Mouse (Mus musculus) naive thymus-derived CD4-positive, alpha-beta T cell, adult 2 months (primary cell): ENCODE data around the gene G0s2.

ENCODE experiments used
- DNase-seq: peaks from one replicate; pipeline ENCODE4 v3.0.0-alpha.2; 2011; ENCODE audit warnings: low read depth

G0s2 gene

GRCm38 (mm10) chr1:193252616-193253015, 20.4 kb downstream of the G0s2 start:
- DNase-seq: no peak

GRCm38 (mm10) chr1:193251386-193251785, 21.6 kb downstream of the G0s2 start:
- DNase-seq: no peak

DNA sequence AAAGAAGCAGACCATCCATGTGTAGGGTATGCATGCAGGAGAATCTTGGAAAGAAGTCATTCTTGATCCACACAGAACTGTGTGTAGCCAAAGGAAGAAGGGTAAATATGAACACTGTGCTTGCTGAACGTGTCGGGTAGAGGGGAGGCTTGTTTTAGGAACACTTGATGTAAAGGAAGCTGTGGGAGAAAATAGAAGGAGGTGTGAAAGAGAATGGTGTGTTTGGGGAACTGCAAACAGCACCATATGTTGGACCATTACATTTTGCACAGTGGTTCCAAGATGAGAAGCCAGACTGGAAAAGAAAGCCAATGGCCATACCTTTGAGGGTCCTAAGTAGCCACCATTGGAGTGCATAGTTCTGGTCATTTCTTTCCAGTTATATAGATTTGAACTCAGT, 23.0 kb downstream of the G0s2 start:
- no peak for DNase-seq

GRCm38 (mm10) chr1:193244235-193244634, 28.8 kb downstream of the G0s2 start:
- no peak for DNase-seq

DNA sequence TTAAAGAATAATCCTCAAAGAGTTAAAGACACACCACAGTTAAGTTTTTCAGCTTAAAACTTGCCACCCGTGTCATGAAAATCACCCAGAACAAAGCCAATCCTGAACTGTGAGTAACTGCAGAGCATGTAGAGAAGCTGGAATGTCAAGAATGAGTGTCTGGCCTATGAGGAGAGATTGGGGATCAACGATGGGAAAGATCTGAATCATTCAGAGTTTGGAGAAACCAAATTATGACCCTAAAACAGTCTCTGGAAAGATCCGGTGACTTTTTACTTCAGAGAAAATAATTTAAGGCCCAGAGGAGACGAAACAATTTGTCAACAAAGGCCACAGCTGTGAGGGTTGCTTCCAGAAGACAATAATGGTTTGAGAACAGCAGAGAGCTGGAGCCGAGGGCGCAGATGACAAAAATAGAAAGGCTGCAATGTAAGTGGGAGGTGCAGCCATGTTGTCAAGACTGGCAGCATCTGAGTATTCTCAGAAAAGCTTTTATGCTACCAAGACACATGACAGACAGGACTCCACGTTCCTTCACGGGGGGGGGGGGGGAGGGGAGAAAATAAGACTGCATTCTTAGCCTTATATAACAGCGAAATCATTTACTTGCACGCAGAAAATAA, 29.3 kb downstream of the G0s2 start:
- DNase-seq: no peak

GRCm38 (mm10) chr1:193242863-193243262, 30.2 kb downstream of the G0s2 start:
- DNase-seq: no peak

DNA sequence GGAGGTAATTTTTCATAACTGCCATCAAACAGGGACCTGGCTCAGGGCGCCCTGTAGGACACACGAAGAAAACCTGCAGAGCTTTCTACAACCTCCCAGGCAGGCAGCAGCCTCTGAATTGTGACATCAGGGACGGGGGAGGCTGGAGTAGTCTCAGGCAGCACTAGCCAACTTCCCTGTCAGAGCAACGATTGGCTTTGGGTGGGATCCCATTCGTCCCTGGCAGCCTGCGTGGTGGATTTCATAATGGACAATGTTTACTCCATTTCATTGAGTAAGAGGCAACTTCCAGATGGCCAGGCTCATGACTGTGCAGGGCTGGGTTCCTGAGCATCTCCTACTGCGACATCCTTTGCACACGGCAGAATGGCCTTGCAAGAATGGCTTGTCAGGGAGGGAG, 30.8 kb downstream of the G0s2 start:
- DNase-seq: no peak

- DNase-seq: no peak
Observed at GRCm38 (mm10) chr1:193241436-193241835, 31.6 kb downstream of the G0s2 start.

- DNase-seq: no peak
Observed at GRCm38 (mm10) chr1:193238426-193238825, 34.6 kb downstream of the G0s2 start.

DNA sequence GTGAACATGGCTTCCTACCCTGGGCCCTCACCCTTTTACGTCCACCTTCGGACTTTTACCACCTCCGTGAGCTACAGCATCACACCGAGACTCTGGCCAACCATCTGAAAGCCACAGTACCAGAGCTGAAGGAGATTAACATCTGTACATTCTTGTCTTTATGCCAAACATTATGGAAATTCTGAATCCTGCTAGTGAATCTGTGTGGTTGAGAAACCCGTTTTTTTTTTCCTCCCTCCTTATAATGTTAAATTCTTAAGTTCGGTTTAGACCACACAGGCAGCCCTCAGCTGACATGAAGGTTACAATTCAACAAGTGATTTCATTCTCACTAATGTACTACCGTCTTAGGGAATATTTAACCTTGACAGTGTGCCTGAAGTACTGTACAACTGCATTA, 38.1 kb downstream of the G0s2 start:
- no peak for DNase-seq

GRCm38 (mm10) chr1:193234130-193234645, 38.8 kb downstream of the G0s2 start:
- DNase-seq: no peak

GRCm38 (mm10) chr1:193232732-193233131, 40.3 kb downstream of the G0s2 start:
- no peak for DNase-seq

GRCm38 (mm10) chr1:193230935-193231334, 42.1 kb downstream of the G0s2 start:
- peak; percentile 27 for DNase-seq

- DNase-seq: no peak
Observed at GRCm38 (mm10) chr1:193230531-193230930, 42.5 kb downstream of the G0s2 start.

- no peak for DNase-seq
Observed at GRCm38 (mm10) chr1:193229570-193229969, 43.4 kb downstream of the G0s2 start.

GRCm38 (mm10) chr1:193227537-193227936, 45.5 kb downstream of the G0s2 start:
- DNase-seq: no peak

GRCm38 (mm10) chr1:193226724-193227522, 46.1 kb downstream of the G0s2 start:
- no peak for DNase-seq

GRCm38 (mm10) chr1:193226114-193226513, 46.9 kb downstream of the G0s2 start:
- no peak for DNase-seq

DNA sequence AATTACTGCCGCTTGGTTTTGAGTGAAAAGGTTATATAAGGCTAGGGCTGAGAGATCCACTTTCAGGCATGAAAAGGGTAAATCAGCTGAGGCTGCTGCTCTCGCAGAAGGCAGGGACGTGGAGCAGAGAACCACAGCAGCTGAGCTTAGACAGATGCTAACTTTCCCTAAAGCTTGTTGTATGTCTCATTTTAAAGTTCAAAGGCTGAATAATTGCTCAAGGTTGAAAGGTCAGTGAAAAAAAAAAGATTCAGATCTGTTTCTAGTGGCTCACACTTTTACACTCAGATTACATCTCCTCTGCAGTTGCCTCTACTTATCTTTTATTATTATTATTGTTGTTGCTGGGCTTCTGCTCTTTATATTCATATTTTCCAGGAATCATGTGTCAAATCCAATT, 47.5 kb downstream of the G0s2 start:
- DNase-seq: no peak
